Mouse (Mus musculus): ENCODE results near the gene Gm49342. TPM values are rescaled to one million over a fixed set of nuclear protein-coding genes. Genes with fewer than 3 reads are reported as not detected.

Gene Gm49342
- total RNA-seq, 2 experiments from 2014 or later = 24.4 to 144 TPM

DNA sequence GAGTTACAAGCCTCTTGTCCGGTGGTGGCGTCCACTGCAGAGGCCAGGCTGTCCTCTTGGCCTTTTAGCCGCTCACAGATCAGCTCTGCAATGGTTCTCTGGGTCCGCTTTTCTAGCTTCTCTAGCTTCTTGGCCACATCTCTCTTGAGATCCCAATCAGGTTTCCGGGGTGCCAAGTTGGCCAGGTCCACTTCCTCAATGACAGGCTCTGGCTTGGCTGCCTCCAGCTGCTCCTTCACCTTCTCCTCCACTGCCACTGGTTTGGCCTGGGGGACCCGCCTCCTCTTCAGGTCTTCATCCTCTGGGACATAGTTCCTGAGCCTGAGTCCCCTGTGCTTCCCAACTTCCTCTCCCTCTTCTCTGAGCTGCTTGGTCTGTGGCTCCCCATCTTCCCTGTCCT lies 34.1 kb downstream of the Gm49342 start:
- ATAC-seq (replicated peaks; ENCODE audit: poor library complexity) = peak; percentile 45

DNA sequence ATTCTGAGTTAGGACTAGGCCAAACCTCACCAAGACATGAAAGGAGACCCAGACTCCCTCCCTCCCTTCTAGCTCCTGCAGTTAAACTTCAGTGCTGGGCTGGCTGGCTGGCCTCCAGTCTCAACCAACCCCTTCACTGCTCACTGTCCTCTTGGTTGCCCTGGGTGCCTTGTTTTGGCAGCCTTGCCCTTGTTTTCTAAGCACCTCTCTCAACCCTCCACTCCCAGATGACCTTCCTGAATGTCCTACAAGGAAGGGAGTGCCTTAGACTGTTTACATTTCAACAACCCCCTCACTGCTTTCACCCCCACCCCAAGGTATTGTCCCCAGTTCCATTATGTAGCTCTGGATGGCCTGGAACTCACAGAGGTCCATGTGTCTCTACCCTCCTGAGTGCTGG lies 35.3 kb downstream of the Gm49342 start:
- no peak for ATAC-seq (replicated peaks; ENCODE audit: poor library complexity)

DNA sequence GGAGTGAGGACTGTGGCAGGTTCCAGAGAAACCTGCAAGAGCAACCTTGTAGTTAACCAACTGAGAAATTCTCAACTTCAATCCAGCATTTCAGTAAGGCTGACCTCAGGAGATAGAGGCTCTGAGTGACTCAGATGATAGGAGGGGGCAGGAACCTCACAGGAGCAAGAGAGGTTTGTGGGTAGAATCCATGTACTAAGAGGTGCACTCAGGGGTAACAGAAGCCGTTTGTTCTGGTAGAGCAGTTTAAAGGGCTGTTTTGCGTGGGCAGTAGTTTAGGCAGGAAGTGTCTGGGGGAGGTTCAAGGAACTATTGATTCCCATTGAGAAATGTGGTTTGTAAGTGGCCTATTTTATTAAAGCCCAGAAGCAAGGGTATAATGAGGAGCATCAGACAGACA lies 36.9 kb downstream of the Gm49342 start:
- ATAC-seq (replicated peaks; ENCODE audit: poor library complexity) = peak; percentile 79

DNA sequence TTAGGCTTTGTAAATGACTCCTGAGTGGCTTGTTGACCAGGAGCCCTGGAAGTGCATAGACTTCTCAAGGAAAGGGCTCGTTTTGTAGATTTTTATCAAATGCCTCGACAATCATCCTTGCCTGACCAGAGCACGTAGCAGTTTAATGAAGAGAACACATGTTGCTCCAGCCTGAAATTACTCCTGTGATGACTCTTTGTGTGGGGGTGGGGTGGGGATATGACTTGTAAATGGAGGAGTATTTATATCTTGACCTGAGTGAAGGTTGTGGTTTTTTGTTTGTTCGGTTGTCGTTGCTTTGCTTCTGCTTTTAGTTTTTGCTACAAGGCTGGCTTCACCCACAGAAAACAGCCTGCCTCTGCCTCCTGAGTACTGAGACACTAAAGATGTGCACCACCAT lies 37.5 kb downstream of the Gm49342 start:
- 0 out of 2 replicates have a peak, but pooled peaks have one; percentile 21 for ATAC-seq (replicated peaks; ENCODE audit: poor library complexity)

DNA sequence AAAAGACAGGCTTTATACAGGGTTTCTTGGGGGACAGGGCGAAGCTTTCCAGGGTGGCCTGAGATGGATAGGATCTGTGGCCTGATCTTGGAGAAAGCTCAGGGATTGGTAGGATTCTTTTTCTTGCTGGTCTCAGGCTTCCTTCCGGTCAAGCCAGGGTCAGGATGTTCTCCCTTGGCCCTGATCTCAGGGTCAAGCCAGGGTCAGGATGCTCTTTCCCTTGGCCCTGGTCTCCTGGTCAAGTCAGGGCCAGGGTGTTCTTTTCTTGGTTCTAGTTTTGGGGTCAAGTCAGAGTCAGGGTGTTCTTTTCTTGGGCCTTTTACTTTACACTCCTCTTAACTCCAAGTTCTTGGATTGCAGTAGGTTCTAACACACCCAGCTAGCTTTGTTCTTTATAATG lies 43.4 kb downstream of the Gm49342 start:
- ATAC-seq (replicated peaks; ENCODE audit: poor library complexity) = no peak

DNA sequence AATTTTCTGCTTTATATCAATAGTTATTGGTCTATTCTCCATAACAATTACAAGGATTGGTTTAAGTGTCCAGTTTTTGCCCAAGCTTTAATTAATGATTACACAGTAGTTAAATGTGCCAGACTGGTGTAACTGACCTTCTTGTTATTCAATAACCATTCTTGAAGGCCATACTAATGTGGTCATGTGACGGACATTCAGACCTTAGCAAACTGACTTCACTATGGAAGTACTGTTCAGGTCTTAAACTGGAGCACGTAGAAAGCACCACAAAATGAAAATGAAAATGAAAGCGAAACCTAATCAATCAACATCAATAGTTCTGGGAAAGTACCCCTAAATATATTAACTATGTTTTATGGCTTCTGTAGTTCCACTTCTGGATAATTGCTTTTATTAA lies 46.7 kb downstream of the Gm49342 start:
- ATAC-seq (replicated peaks; ENCODE audit: poor library complexity) = peak; percentile 39; the same call in 1 of the 2 replicates

DNA sequence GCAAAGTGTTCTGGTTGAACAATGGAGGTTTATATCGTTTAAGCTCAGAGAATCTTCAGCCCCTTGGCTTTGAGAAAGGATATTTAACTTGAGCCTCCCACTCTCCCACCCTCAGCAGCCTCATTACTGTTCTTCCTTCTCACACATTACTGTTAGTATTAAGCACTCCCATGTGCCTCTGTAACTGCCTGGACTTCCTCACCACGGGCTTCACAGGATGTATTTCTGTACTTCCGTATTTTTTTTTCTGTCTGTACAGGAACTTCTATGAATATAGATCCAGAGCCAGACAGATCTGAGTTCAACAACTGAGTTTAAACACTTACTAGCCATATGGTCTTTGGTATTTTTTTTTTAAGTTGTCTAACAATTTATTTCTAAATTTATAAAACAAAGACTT lies 52.8 kb downstream of the Gm49342 start:
- ATAC-seq (replicated peaks; ENCODE audit: poor library complexity) = peak; percentile 93

DNA sequence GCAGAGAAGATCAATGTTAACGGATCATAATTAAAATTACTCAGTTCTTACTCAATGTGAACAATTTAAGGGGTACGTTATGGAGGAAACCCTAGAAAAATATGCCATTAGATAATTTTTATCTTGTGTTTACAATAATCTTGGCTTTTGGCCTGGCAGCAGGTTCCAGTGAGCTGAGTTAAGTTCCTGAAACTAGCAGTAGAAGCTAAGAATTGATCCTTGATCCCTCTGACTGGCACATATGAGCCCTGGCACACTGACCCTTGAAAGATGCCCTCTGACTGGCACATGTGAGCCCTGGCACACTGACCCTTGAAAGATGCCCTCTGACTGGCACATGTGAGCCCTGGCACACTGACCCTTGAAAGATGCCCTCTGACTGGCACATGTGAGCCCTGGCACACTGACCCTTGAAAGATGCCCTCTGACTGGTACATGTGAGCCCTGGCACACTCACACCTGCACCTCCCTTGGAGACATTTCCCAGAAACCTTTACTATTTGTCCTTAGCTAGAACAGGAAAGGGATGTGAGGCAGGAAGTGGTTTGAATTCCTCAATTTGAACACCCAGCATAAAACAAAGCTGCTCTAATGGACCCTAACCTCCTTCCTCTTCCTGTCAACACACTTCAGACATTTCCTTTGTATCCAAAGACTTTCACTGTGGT lies 53.8 kb downstream of the Gm49342 start:
- peak; percentile 63 for ATAC-seq (replicated peaks; ENCODE audit: poor library complexity)

DNA sequence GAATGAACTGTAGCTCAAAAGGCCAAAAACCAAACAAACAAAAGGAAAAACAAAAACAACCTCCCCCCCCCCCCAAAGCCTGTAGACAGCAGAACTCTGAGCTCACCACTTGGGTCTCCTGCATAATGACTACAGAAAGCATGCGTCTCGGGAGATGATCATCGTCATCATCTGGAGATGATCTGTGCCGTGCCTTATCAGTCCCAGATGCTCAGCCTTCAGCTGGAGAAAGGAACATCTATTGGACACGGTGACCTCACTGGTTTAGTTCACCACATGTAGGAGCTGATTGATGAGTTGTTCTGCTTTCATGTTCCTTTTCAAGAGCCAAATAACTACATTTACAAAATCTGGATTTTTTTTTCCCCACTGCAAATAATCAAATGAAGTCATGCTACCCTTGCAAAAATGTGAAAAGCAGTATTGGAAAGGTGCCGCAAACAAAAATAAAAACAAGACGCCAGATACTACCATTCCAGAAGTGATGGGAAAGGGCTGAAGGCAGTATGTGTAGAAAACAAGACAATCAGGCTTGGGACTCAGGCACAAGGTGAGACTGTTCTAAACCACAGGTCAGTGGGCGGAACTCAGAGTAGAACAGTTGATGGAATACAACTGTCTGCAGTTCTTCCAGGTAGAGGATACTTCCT lies 63.0 kb downstream of the Gm49342 start, which contains the start of gene Rnase10:
Rnase10 (plus strand) TSS at position 600 of the 650 bp plus-strand sequence.
- ATAC-seq (replicated peaks; ENCODE audit: poor library complexity) = no peak

DNA sequence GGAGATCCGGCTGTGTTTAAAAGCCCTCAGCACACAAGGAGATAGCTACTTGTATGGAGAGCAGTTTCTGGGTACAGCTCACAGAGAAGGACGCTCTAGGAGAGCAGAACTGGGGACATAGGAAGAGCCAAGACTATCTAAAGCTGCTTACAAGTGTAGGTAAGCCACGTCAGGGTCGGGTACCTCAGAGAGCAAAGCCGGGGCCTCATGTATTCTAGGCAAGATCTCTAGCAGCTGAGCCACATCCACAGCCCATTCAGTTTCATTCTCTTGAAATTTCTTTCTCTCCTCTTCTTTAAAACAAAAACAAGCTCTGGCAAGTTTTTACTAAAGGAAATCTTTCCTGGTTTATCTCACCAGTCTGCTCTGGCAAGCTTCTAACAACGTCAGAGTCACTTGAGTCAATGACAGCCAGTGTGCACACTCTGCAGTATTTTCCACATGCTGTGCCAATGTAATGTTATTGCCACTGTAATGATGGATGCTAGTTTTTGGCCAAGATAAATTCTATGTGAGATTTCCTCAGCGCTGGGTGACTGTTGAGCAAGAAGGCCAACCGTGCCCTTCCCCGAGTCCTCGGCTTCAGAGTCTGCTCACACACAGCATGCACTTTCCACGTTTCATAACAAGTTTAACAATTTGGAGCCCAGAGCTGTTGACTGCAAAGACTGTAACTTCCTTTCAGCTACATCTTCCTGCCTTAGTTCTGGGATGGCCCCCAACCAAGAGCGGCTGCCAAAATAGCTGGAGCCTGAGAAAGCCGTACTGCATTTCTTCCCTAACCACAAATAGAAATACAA lies 63.8 kb downstream of the Gm49342 start:
- peak; percentile 89 for ATAC-seq (replicated peaks; ENCODE audit: poor library complexity)

DNA sequence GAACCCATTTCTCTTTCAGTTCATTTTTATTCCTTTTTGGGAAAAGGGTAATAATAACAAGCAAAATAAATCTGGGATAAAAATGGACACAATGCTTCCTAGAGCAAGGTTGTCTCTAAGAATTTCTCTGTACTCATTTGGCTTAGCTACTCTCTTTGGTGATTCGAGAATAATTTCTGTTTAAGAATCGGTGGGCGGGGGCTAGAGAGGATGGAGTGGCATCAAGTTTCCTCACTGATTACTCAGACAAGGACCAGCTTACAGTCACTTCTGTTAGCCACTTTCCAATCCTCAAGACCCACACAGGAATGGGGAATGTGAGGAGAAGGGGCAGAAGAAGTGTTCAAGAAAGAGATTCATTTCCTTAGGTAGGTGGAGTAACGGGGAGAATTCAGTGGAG lies 64.5 kb downstream of the Gm49342 start:
- no peak for ATAC-seq (replicated peaks; ENCODE audit: poor library complexity)

DNA sequence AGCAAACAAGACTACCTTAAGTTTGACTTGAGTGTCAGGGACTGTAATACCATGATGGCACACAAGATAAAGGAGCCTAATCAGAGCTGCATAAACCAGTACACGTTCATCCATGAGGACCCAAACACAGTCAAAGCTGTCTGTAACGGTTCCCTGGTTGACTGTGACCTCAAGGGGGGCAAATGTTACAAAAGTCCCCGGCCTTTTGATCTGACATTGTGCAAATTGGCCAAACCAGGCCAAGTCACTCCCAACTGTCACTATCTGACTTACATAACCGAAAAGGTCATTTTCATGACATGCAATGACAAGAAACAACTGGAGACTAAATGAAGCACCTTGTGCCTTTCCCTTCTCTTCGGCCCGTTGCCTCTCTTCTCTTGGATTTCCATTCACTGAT lies 65.3 kb downstream of the Gm49342 start:
- peak; percentile 54 for ATAC-seq (replicated peaks; ENCODE audit: poor library complexity)

Other genes with a start within 250 kb of the Gm49342 start
- not detected in 2 replicates for gene Olfr748, start 237.1 kb upstream of the Gm49342 start, total RNA-seq (2015)
- not detected in 2 replicates for gene Olfr748, start 237.1 kb upstream of the Gm49342 start, total RNA-seq (2017)
- gene Olfr749, start 199.4 kb upstream of the Gm49342 start, total RNA-seq (2015) = not detected in 2 replicates
- not detected in 2 replicates for gene Olfr749, start 199.4 kb upstream of the Gm49342 start, total RNA-seq (2017)
- gene Ttc5, start 159.0 kb upstream of the Gm49342 start, total RNA-seq (2015) = 20.6 and 27.4 TPM in 2 replicates
- gene Ttc5, start 159.0 kb upstream of the Gm49342 start, total RNA-seq (2017) = 39.5 and 41.8 TPM in 2 replicates
- gene Ccnb1ip1, start 136.8 kb upstream of the Gm49342 start, total RNA-seq (2015) = not detected in 2 replicates
- not detected in 2 replicates for gene Ccnb1ip1, start 136.8 kb upstream of the Gm49342 start, total RNA-seq (2017)
- 63.6 and 99.3 TPM in 2 replicates for gene Parp2, start 136.7 kb upstream of the Gm49342 start, total RNA-seq (2015)
- gene Parp2, start 136.7 kb upstream of the Gm49342 start, total RNA-seq (2017) = 92.4 and 99.5 TPM in 2 replicates
- 32.3 and 37.7 TPM in 2 replicates for gene Tep1, start 74.0 kb upstream of the Gm49342 start, total RNA-seq (2015)
- gene Tep1, start 74.0 kb upstream of the Gm49342 start, total RNA-seq (2017) = 8.4 and 21.0 TPM in 2 replicates
- 0.10 TPM in 1 of 2 replicates, not detected in the other for gene Klhl33, start 47.0 kb upstream of the Gm49342 start, total RNA-seq (2015)
- gene Klhl33, start 47.0 kb upstream of the Gm49342 start, total RNA-seq (2017) = 0.25 and 0.37 TPM in 2 replicates
- gene Osgep, start 19.6 kb upstream of the Gm49342 start, total RNA-seq (2015) = 116 and 117 TPM in 2 replicates
- 117 and 125 TPM in 2 replicates for gene Osgep, start 19.6 kb upstream of the Gm49342 start, total RNA-seq (2017)
- gene Apex1, start 19.5 kb upstream of the Gm49342 start, total RNA-seq (2015) = 246 and 285 TPM in 2 replicates
- gene Apex1, start 19.5 kb upstream of the Gm49342 start, total RNA-seq (2017) = 189 and 223 TPM in 2 replicates
- 47.0 and 58.0 TPM in 2 replicates for gene Pip4p1, start 13.7 kb upstream of the Gm49342 start, total RNA-seq (2015)
- gene Pip4p1, start 13.7 kb upstream of the Gm49342 start, total RNA-seq (2017) = 10.4 and 17.9 TPM in 2 replicates
- gene Pnp, start 13.4 kb upstream of the Gm49342 start, total RNA-seq (2015) = 388 TPM in 2 replicates
- gene Pnp, start 13.4 kb upstream of the Gm49342 start, total RNA-seq (2017) = 201 and 203 TPM in 2 replicates
- gene Pnp2, start 11.5 kb downstream of the Gm49342 start, total RNA-seq (2015) = 11.0 and 16.1 TPM in 2 replicates
- gene Pnp2, start 11.5 kb downstream of the Gm49342 start, total RNA-seq (2017) = 6.0 and 8.1 TPM in 2 replicates
- 0.78 and 3.3 TPM in 2 replicates for gene Rnase10, start 63.2 kb downstream of the Gm49342 start, total RNA-seq (2015)
- gene Rnase10, start 63.2 kb downstream of the Gm49342 start, total RNA-seq (2017) = 0.64 and 5.2 TPM in 2 replicates
- gene Rnase9, start 97.4 kb downstream of the Gm49342 start, total RNA-seq (2015) = not detected in 2 replicates
- not detected in 2 replicates for gene Rnase9, start 97.4 kb downstream of the Gm49342 start, total RNA-seq (2017)
- gene Rnase11, start 105.6 kb downstream of the Gm49342 start, total RNA-seq (2015) = not detected in 2 replicates
- gene Rnase11, start 105.6 kb downstream of the Gm49342 start, total RNA-seq (2017) = not detected in 2 replicates
- 6.2 and 8.9 TPM in 2 replicates for gene Rnase12, start 113.1 kb downstream of the Gm49342 start, total RNA-seq (2015)
- 4.9 and 5.0 TPM in 2 replicates for gene Rnase12, start 113.1 kb downstream of the Gm49342 start, total RNA-seq (2017)
- gene Olfr750, start 129.9 kb downstream of the Gm49342 start, total RNA-seq (2015) = not detected in 2 replicates
- gene Olfr750, start 129.9 kb downstream of the Gm49342 start, total RNA-seq (2017) = not detected in 2 replicates
- 4.8 and 7.1 TPM in 2 replicates for gene Rnase4, start 146.6 kb downstream of the Gm49342 start, total RNA-seq (2015)
- gene Rnase4, start 146.6 kb downstream of the Gm49342 start, total RNA-seq (2017) = 1.7 and 2.4 TPM in 2 replicates
- 1.8 and 2.0 TPM in 2 replicates for gene Ang, start 146.6 kb downstream of the Gm49342 start, total RNA-seq (2015)
- gene Ang, start 146.6 kb downstream of the Gm49342 start, total RNA-seq (2017) = 1.3 and 1.4 TPM in 2 replicates
- gene Eddm3b, start 169.9 kb downstream of the Gm49342 start, total RNA-seq (2015) = not detected in 2 replicates
- gene Eddm3b, start 169.9 kb downstream of the Gm49342 start, total RNA-seq (2017) = not detected in 2 replicates
- gene Rnase6, start 179.4 kb downstream of the Gm49342 start, total RNA-seq (2015) = 9.2 and 14.6 TPM in 2 replicates
- gene Rnase6, start 179.4 kb downstream of the Gm49342 start, total RNA-seq (2017) = 20.7 and 22.2 TPM in 2 replicates
- gene Rnase1, start 202.3 kb downstream of the Gm49342 start, total RNA-seq (2015) = not detected in 2 replicates
- not detected in 2 replicates for gene Rnase1, start 202.3 kb downstream of the Gm49342 start, total RNA-seq (2017)
- not detected in 2 replicates for gene Rnase2b, start 217.7 kb downstream of the Gm49342 start, total RNA-seq (2015)
- gene Rnase2b, start 217.7 kb downstream of the Gm49342 start, total RNA-seq (2017) = not detected in 2 replicates